Mouse (Mus musculus) liver, postnatal 0 days (tissue): ENCODE measurements around the gene Pqlc3. TPM values are rescaled to one million over a fixed set of nuclear protein-coding genes. Genes with fewer than 3 reads are reported as not detected.

ENCODE experiments used
- ATAC-seq: fragments of 200-750 bp; cut with Nextera tagmentation; 2 replicates; pipeline ENCODE4 v1.8.0; 2017; ENCODE audit warnings: mild to moderate bottlenecking, moderate library complexity
- DNase-seq: peaks from one replicate; pipeline ENCODE4 v3.0.0-alpha.2; 2016
- H3K27ac ChIP-seq: fragments of 300-500 bp; sonication (generic); 2 replicates; pipeline ENCODE4 v1.5.1; 2014; ENCODE audit warnings: antibody characterized with exemption, moderate library complexity, mild to moderate bottlenecking, low read depth
- H3K27me3 ChIP-seq: fragments of 300-500 bp; sonication (generic); 2 replicates; pipeline ENCODE4 v1.6.1; 2014; ENCODE audit warnings: low read length, control low read depth, mixed read lengths; ENCODE audit not compliant: insufficient read depth
- H3K36me3 ChIP-seq: fragments of 300-500 bp; sonication (generic); replicated peaks from 2 replicates; pipeline ENCODE4 v1.6.1; 2014; ENCODE audit warnings: mild to moderate bottlenecking, control low read depth, low read length, moderate library complexity, mixed read lengths; ENCODE audit not compliant: insufficient read depth
- H3K4me1 ChIP-seq: fragments of 300-500 bp; sonication (generic); 2 replicates; pipeline ENCODE4 v1.6.1; 2014; ENCODE audit warnings: antibody characterized with exemption, mild to moderate bottlenecking, control low read depth; ENCODE audit not compliant: insufficient read depth
- H3K4me2 ChIP-seq: fragments of 300-500 bp; sonication (generic); 2 replicates; pipeline ENCODE4 v1.6.1; 2014; ENCODE audit warnings: low read depth, mild to moderate bottlenecking, low read length, moderate library complexity, mixed read lengths
- H3K4me3 ChIP-seq: fragments of 300-500 bp; sonication (generic); 2 replicates; pipeline ENCODE4 v1.5.1; 2014; ENCODE audit warnings: low read depth, low read length
- H3K9ac ChIP-seq: fragments of 300-500 bp; sonication (generic); replicated peaks from 2 replicates; pipeline ENCODE4 v1.6.1; 2014; ENCODE audit warnings: mild to moderate bottlenecking, moderate library complexity
- H3K9me3 ChIP-seq: fragments of 300-500 bp; sonication (generic); 2 replicates; pipeline ENCODE4 v1.6.1; 2016; ENCODE audit warnings: mild to moderate bottlenecking, control low read depth, low read length, mixed read lengths
- CTCF ChIP-seq: sonication (generic); IDR thresholded peaks from 2 replicates; pipeline ENCODE4 v1.5.1; 2016; ENCODE audit warnings: antibody characterized with exemption, low read depth
- EP300 ChIP-seq: IDR thresholded peaks from 2 replicates; pipeline ENCODE4 v1.6.1; 2016; ENCODE audit warnings: antibody characterized with exemption, low read depth, mild to moderate bottlenecking
- WGBS: fragments of 180-500 bp; shearing (Covaris S2); extraction: QIAGEN DNeasy Blood & Tissue Kit; methylation state at CpG from one replicate; pipeline ENCODE4 v1.1.7; 2014; ENCODE audit not compliant: insufficient replicate concordance; 5-methylcytosine and 5-hydroxymethylcytosine counted together
- polyA plus RNA-seq: library from polyadenylated mRNA; unstranded; fragments of >200 nt; fragmentation: Nextera tagmentation; extraction: Ambion mirVana; gene quantifications from 2 replicates; pipeline ENCODE4 v1.2.1, GENCODE M21; 2015

Pqlc3 gene
- polyA plus RNA-seq, 1 experiment from 2014 or later = 6.7 TPM

DNA sequence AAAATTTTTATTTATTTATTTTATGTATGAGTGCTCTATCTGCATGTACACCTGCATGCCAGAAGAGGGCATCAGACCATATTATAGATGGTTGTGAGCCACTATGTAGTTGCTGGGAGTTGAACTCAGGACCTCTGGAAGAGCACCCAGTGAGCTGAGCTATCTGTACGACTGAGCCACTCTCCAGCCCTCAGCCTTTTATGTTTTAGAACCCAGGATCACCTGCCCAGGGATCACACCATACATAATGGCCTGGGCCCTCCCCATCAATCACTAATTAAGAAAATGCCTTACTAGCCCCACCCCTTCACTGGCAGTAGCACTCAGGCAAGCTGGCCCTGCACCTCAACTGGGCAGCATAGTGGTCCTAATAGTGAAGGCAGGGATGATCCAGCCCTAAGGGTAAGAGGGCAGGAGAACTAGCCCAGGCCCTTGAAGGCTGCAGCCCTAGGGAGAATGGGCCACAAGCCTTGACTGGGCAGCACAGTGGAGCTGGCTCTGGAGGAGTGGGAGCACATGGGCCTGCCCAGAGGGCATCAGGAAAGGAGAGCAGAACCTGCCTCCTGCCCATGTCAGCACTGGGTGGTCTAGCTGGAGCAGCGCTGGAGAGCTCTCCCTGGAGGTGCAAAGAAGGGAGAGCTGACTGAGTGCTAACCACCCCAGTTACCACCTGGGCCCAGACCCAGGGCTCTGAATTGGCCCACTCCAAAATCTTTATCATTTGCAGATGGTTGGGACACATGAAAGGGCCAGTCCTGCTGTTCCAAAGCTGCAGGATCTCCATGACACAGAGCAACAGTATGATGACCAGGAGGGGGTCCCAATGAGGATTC lies 12.1 kb upstream of the Pqlc3 start:
- Histone ChIP-seq H3K27ac (no peak overlapping the region), H3K4me3 (no peak overlapping the region), H3K4me1 (peaks cover 5% of the 10 kb centered on the region; the same call in 1 of the 2 replicates), H3K36me3 (no peaks in the 10 kb centered on the region), H3K9ac (no peak overlapping the region), H3K4me2 (no peak overlapping the region), H3K9me3 (peaks cover 4% of the 10 kb centered on the region; the same call in 1 of the 2 replicates), H3K27me3 (0 out of 2 replicates have a peak, but pooled peaks cover 4% of the 10 kb centered on the region)
- 73% methylated on average over 2 of the region's 2 CpGs for WGBS
- no peak for ATAC-seq
- no peak for DNase-seq
- TF ChIP-seq EP300 = no peak

DNA sequence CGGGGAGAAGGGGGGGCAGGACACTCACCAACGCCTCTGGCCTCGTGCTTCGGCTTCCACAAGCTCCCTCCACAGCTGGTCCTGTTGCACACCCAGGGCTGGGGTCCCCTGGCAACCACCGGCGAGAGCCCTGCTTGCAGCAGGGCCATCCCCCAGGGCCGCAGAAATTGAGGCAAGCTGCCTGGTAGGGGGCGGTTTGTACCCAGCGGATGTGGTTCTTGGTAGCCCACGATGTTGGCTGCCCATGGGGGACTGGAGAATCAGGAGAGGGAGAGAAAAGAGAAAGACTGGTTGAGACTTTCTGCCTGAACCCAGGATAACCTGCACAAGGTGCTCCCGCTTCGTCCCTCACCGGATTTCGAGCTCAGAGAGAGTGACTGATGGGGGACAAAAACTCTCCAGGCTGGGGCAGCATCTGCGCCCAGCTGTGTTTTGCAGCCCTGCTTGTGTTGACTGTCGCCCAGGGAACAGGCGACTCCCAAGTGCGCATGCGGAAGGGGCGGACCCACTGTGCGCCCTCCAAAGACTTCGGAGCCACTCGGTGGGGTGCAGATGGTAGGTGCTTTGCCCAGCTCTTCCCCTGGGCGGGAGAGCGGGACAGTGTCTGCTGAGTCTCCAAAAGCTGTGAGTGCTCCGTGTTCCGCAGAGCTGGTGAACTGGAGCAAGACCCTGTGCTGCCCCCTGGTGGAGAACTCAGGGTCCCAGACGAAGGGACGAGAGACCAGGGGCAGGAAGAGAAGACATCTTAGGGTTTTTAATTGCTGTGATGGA lies 11.1 kb upstream of the Pqlc3 start, which contains the start of gene 2410004P03Rik:
Gene 2410004P03Rik, minus strand, starts transcription at position 628 of the 771 bp plus-strand sequence.
- H3K9me3 ChIP-seq = peaks cover 4% of the 10 kb centered on the region; the same call in 1 of the 2 replicates
- WGBS = 10% methylated on average over 29 of the region's 29 CpGs
- TF ChIP-seq CTCF (peak; percentile 96), EP300 (no peak)
- H3K27ac ChIP-seq = no peak within 1 kb of the TSS
- peaks cover 5% of the 10 kb centered on the region; the same call in 1 of the 2 replicates for H3K4me1 ChIP-seq
- peak within 1 kb of the TSS; percentile 40; the same call in 1 of the 2 replicates for H3K9ac ChIP-seq
- H3K4me3 ChIP-seq = peak within 1 kb of the TSS; percentile 43
- no peaks in the 10 kb centered on the region for H3K36me3 ChIP-seq
- H3K27me3 ChIP-seq = 0 out of 2 replicates have a peak, but pooled peaks cover 4% of the 10 kb centered on the region
- ATAC-seq (peak; percentile 83), DNase-seq (peak; percentile 88)
- H3K4me2 ChIP-seq = peak within 1 kb of the TSS; percentile 86

DNA sequence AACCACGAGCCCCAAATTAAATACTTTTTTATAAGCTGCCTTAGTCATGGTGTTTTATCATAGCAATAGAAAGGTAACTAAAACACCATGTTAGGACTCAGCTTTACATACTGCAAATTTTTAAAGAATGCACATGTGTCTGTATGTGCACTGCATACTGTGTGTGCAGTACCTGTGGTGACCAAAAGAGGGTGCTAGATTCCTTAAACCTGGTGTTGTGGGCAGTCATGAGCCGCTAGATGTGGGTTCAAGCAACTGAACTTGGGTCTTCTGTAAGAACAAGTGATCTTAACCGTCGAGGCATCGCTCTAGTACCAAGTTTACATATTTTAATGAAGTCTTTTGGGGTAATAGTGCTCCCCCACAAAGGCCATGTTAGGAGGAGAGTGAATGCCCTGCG lies 9.3 kb upstream of the Pqlc3 start:
- Histone ChIP-seq H3K27me3 (0 out of 2 replicates have a peak, but pooled peaks cover 4% of the 10 kb centered on the region), H3K9ac (no peak overlapping the region), H3K4me1 (peaks cover 5% of the 10 kb centered on the region; the same call in 1 of the 2 replicates), H3K36me3 (no peaks in the 10 kb centered on the region), H3K4me3 (no peak overlapping the region), H3K27ac (no peak overlapping the region), H3K4me2 (no peak overlapping the region), H3K9me3 (peaks cover 4% of the 10 kb centered on the region; the same call in 1 of the 2 replicates)
- TF ChIP-seq EP300 = no peak
- peak; percentile 36; the same call in 1 of the 2 replicates for TF ChIP-seq CTCF
- 87% methylated on average over 6 of the region's 6 CpGs for WGBS
- DNase-seq (no peak), ATAC-seq (no peak)

DNA sequence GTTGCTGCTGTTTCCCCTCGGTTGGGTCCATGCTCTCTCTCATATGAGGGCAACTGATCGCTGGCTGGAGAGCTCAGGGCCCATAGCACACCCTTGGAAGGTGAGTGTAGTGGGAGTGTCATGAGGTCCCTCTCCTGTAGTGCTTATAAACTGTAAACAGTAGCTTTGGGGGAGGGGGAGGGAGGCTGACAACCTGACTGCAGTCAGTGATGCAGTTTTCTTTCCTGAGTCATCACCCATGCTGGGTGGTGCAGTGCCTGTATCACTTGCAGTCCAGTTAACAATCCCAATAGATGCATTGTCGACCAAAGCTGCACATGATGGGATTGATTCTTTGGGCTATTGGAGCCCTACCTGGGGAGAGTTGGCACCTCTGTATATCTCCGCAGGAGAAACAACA lies 1.0 kb upstream of the Pqlc3 start:
- WGBS = 50% methylated on average over 4 of the region's 4 CpGs
- Histone ChIP-seq H3K4me1 (peaks cover 22% of the 10 kb centered on the region), H3K36me3 (no peaks in the 10 kb centered on the region; the same call in 1 of the 2 replicates), H3K27ac (peak overlapping the region; percentile 73), H3K9me3 (no peaks in the 10 kb centered on the region), H3K4me3 (no peak overlapping the region), H3K4me2 (peak overlapping the region; percentile 79), H3K9ac (no peak overlapping the region), H3K27me3 (peaks cover 10% of the 10 kb centered on the region; the same call in 1 of the 2 replicates)
- DNase-seq (no peak), ATAC-seq (no peak)
- no peak for TF ChIP-seq CTCF
- TF ChIP-seq EP300 = no peak

DNA sequence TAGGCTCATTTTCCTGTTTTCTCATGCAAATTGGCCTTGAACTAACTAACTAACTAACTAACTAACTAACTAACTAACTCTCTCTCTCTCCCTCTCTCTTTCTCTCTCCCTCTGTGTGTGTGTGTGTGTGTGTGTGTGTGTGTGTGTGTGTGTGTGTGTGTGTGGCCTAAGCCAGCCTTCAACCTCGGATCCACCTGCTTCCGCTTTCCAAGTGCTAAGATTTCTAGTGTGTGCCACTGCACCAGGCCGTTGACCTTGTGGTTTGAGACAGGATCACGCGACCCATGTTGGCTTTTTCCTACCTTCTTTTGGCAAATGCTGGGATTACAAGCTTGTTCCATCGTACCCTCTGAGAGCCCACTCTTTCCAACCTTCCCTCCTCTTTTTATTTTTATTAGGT lies 420 bp upstream of the Pqlc3 start:
- H3K27ac ChIP-seq = peak overlapping the region; percentile 73
- ATAC-seq (no peak), DNase-seq (peak; percentile 34)
- H3K9me3 ChIP-seq = no peaks in the 10 kb centered on the region
- H3K4me2 ChIP-seq = peak overlapping the region; percentile 79
- TF ChIP-seq EP300 (no peak), CTCF (no peak)
- H3K36me3 ChIP-seq = no peaks in the 10 kb centered on the region; the same call in 1 of the 2 replicates
- 29% methylated on average over 6 of the region's 6 CpGs for WGBS
- no peak overlapping the region for H3K9ac ChIP-seq
- H3K4me3 ChIP-seq = 0 out of 2 replicates have a peak overlapping the region, but pooled peaks have one; percentile 68
- peaks cover 10% of the 10 kb centered on the region; the same call in 1 of the 2 replicates for H3K27me3 ChIP-seq
- peaks cover 22% of the 10 kb centered on the region for H3K4me1 ChIP-seq
